Mouse (Mus musculus) MEL (cell line): ENCODE measurements around the gene Hnrnpf. TPM values are rescaled to one million over a fixed set of nuclear protein-coding genes. Genes with fewer than 3 reads are reported as not detected.
A peak's percentile ranks its signal among the peaks of the same experiment; 100 is the strongest.

Experiments
- DNase-seq: peaks from one replicate; pipeline ENCODE4 v3.0.0; 2011; ENCODE audit warnings: low read depth, low spot score
- H3K27ac ChIP-seq: 2 replicates; pipeline ENCODE4 v1.5.1; 2012; ENCODE audit warnings: low read depth, mild to moderate bottlenecking, control low read depth, low read length, moderate library complexity; ENCODE audit not compliant: control insufficient read depth
- H3K27me3 ChIP-seq, 2 experiments: fragments of 150-350 bp in 1 of 2; sonication (generic) in 1 of 2; 2 replicates each; pipeline ENCODE4 v1.6.1; 2012; ENCODE audit warnings: low read length in 2 of 2, mild to moderate bottlenecking in 2 of 2, improper control_type of control experiment in 1 of 2, moderate library complexity in 1 of 2; ENCODE audit not compliant: insufficient read depth in 2 of 2, control insufficient read depth in 1 of 2
- H3K36me3 ChIP-seq, 2 experiments: 2 replicates each; pipeline ENCODE4 v1.6.1; 2012 to 2014; ENCODE audit warnings: low read length in 2 of 2, improper control_type of control experiment in 1 of 2, inconsistent platforms in 1 of 2, mild to moderate bottlenecking in 1 of 2; ENCODE audit not compliant: insufficient read depth in 2 of 2, control insufficient read depth in 1 of 2
- H3K4me1 ChIP-seq, 2 experiments: fragments of 150-350 bp in 1 of 2; sonication (generic) in 1 of 2; 2 replicates each; pipeline ENCODE4 v1.6.1; 2012; ENCODE audit warnings: low read length in 2 of 2, improper control_type of control experiment in 1 of 2, mild to moderate bottlenecking in 1 of 2; ENCODE audit not compliant: insufficient read depth in 2 of 2, control insufficient read depth in 1 of 2
- H3K4me3 ChIP-seq, 2 experiments: fragments of 150-350 bp in 1 of 2; sonication (generic) in 1 of 2; 2 replicates each; pipeline ENCODE4 v1.5.1; 2012; ENCODE audit warnings: low read depth in 2 of 2, low read length in 2 of 2, mild to moderate bottlenecking in 2 of 2, moderate library complexity in 2 of 2, control low read depth in 1 of 2, improper control_type of control experiment in 1 of 2; ENCODE audit not compliant: control insufficient read depth in 1 of 2, insufficient read depth in 1 of 2
- H3K79me2 ChIP-seq: 2 replicates; pipeline ENCODE4 v1.6.1; 2012; ENCODE audit warnings: mild to moderate bottlenecking, low read length, moderate library complexity; ENCODE audit not compliant: control insufficient read depth, poor library complexity, insufficient read depth
- H3K9ac ChIP-seq: 2 replicates; pipeline ENCODE4 v1.6.1; 2012; ENCODE audit warnings: low read depth, mild to moderate bottlenecking, control low read depth, low read length, moderate library complexity; ENCODE audit not compliant: control insufficient read depth, poor library complexity, severe bottlenecking
- H3K9me3 ChIP-seq: fragments of 150-350 bp; sonication (generic); replicated peaks from 2 replicates; pipeline ENCODE4 v1.6.1; 2012; ENCODE audit warnings: mild to moderate bottlenecking, low read length, improper control_type of control experiment, moderate library complexity; ENCODE audit not compliant: insufficient read depth
- BHLHE40 ChIP-seq: IDR thresholded peaks from 2 replicates; pipeline ENCODE4 v1.6.1; 2012; ENCODE audit warnings: low read depth, mild to moderate bottlenecking, inconsistent platforms, low read length, improper control_type of control experiment, borderline replicate concordance
- CTCF ChIP-seq, 3 experiments: IDR thresholded peaks in 2 of 3; conservative IDR thresholded peaks in 1 of 3; 2 replicates each; pipeline ENCODE4 v1.5.1; 2011 to 2012; ENCODE audit warnings: low read length in 3 of 3, low read depth in 2 of 3, mild to moderate bottlenecking in 2 of 3, improper control_type of control experiment in 1 of 3, inconsistent platforms in 1 of 3, mixed read lengths in 1 of 3, moderate library complexity in 1 of 3; ENCODE audit not compliant: control insufficient read depth in 1 of 3, insufficient read depth in 1 of 3, poor library complexity in 1 of 3, severe bottlenecking in 1 of 3
- E2F4 ChIP-seq: IDR thresholded peaks from 2 replicates; pipeline ENCODE4 v1.6.1; 2011; ENCODE audit warnings: low read depth, low read length, improper control_type of control experiment, borderline replicate concordance
- EP300 ChIP-seq, 2 experiments: IDR thresholded peaks; 2 replicates each; pipeline ENCODE4 v1.6.1; 2011; ENCODE audit warnings: improper control_type of control experiment in 2 of 2, low read length in 2 of 2, low read depth in 1 of 2, mild to moderate bottlenecking in 1 of 2
- GABPA ChIP-seq: IDR thresholded peaks from 2 replicates; pipeline ENCODE4 v1.6.1; 2012; ENCODE audit warnings: low read depth, mild to moderate bottlenecking, inconsistent platforms, low read length, improper control_type of control experiment, moderate library complexity
- MAFK ChIP-seq: IDR thresholded peaks from 2 replicates; pipeline ENCODE4 v1.6.1; 2011; ENCODE audit warnings: low read depth, mild to moderate bottlenecking, low read length, improper control_type of control experiment, borderline replicate concordance
- MAZ ChIP-seq: IDR thresholded peaks from 2 replicates; pipeline ENCODE4 v1.6.1; 2012; ENCODE audit warnings: low read depth, mild to moderate bottlenecking, inconsistent platforms, low read length, improper control_type of control experiment
- MXI1 ChIP-seq: IDR thresholded peaks from 2 replicates; pipeline ENCODE4 v1.6.1; 2011; ENCODE audit warnings: mild to moderate bottlenecking, low read depth, low read length, improper control_type of control experiment
- MYB ChIP-seq: IDR thresholded peaks from 2 replicates; pipeline ENCODE4 v1.6.1; 2011; ENCODE audit warnings: mild to moderate bottlenecking, low read depth, low read length, improper control_type of control experiment
- NELFE ChIP-seq: IDR thresholded peaks from 2 replicates; pipeline ENCODE4 v1.6.1; 2011; ENCODE audit warnings: low read depth, low read length, improper control_type of control experiment
- POLR2AphosphoS2 ChIP-seq: IDR thresholded peaks from 2 replicates; pipeline ENCODE4 v1.6.1; 2011; ENCODE audit warnings: low read length, improper control_type of control experiment
- RAD21 ChIP-seq: IDR thresholded peaks from 2 replicates; pipeline ENCODE4 v1.6.1; 2011; ENCODE audit warnings: mild to moderate bottlenecking, low read depth, low read length, improper control_type of control experiment
- TAL1 ChIP-seq: IDR thresholded peaks from 2 replicates; pipeline ENCODE4 v1.6.1; 2012; ENCODE audit warnings: mild to moderate bottlenecking, inconsistent platforms, low read length, moderate library complexity, mixed read lengths
- TBP ChIP-seq: IDR thresholded peaks from 2 replicates; pipeline ENCODE4 v1.8.0; 2011; ENCODE audit warnings: low read depth, low read length, improper control_type of control experiment
- TCF12 ChIP-seq: IDR thresholded peaks from 2 replicates; pipeline ENCODE4 v1.6.1; 2014; ENCODE audit warnings: low read depth, mild to moderate bottlenecking, inconsistent platforms, low read length, improper control_type of control experiment, moderate library complexity
- UBTF ChIP-seq: IDR thresholded peaks from 2 replicates; pipeline ENCODE4 v1.6.1; 2012; ENCODE audit warnings: low read depth, mild to moderate bottlenecking, inconsistent platforms, low read length, improper control_type of control experiment, moderate library complexity, borderline replicate concordance; ENCODE audit not compliant: insufficient read depth
- USF2 ChIP-seq, 2 experiments: IDR thresholded peaks; 2 replicates each; pipeline ENCODE4 v1.6.1; 2011 to 2012; ENCODE audit warnings: improper control_type of control experiment in 2 of 2, low read length in 2 of 2, borderline replicate concordance in 1 of 2, inconsistent platforms in 1 of 2, low read depth in 1 of 2, mild to moderate bottlenecking in 1 of 2; ENCODE audit not compliant: insufficient read depth in 1 of 2
- ZC3H11A ChIP-seq: IDR thresholded peaks from 2 replicates; pipeline ENCODE4 v1.6.1; 2012; ENCODE audit warnings: low read depth, mild to moderate bottlenecking, inconsistent platforms, low read length, improper control_type of control experiment
- ZKSCAN1 ChIP-seq: IDR thresholded peaks from 2 replicates; pipeline ENCODE4 v1.6.1; 2012; ENCODE audit warnings: low read depth, mild to moderate bottlenecking, inconsistent platforms, low read length, improper control_type of control experiment, moderate library complexity
- ZMIZ1 ChIP-seq: IDR thresholded peaks from 2 replicates; pipeline ENCODE4 v1.6.1; 2012; ENCODE audit warnings: low read depth, mild to moderate bottlenecking, inconsistent platforms, low read length, improper control_type of control experiment, moderate library complexity
- ZNF384 ChIP-seq: IDR thresholded peaks from 2 replicates; pipeline ENCODE4 v1.6.1; 2012; ENCODE audit warnings: low read depth, mild to moderate bottlenecking, inconsistent platforms, low read length, improper control_type of control experiment
- polyA plus RNA-seq, 2 experiments: library from polyadenylated mRNA; stranded (reverse) in 1 of 2; unstranded in 1 of 2; fragments of >175 nt in 1 of 2; fragments of >200 nt in 1 of 2; gene quantifications; 2 replicates each; pipeline versions ENCODE4 v1.2.1 to v1.2.4; 2012; ENCODE audit warnings: low replicate concordance in 2 of 2, low read depth in 1 of 2; ENCODE audit not compliant: insufficient read length in 2 of 2, insufficient read depth in 1 of 2, missing spikeins in 1 of 2
- total RNA-seq: library from RNA; depleted of rRNA; stranded (reverse); fragments of 300-350 nt; gene quantifications from 2 replicates; pipeline ENCODE4 v1.2.3, GENCODE M21; 2012

The Hnrnpf gene
- total and polyA plus RNA-seq, 3 experiments: 722 to 2,287 (median 882) TPM

DNA sequence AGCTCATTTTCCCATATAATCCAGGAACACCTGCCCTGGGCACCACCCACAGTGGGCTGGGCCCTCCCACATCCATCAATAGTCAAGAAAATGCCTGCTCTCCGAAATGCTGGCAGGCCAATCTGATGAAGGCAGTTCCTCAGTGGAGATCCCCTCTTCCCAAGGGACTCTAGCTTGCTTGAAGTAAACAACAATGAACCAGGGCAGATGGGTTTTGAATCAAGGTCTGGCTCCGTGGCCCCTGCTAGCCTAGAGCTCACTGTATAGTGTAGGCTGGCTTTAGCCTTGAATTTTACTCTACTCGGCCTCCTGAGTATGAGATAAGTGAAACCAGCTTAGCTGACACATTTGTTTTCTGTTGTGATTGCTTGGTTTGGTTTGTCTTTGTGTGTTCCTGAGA, 7.7 kb upstream of the Hnrnpf start:
- no peaks in the 10 kb centered on the region for H3K9me3 ChIP-seq
- peaks cover 15 to 29% of the 10 kb centered on the region in 2 experiments for H3K4me1 ChIP-seq
- TF ChIP-seq UBTF (0 out of 2 replicates have a peak, but pooled peaks have one; percentile 12), POLR2AphosphoS2 (no peak)
- no peak overlapping the region for H3K4me3 ChIP-seq
- no peak for DNase-seq
- no peak overlapping the region for H3K9ac ChIP-seq
- no peaks in the 10 kb centered on the region for H3K27me3 ChIP-seq
- H3K36me3 ChIP-seq: peaks cover 0 to 34% of the 10 kb centered on the region in 2 experiments; a peak in 2 of 4 replicates
- peaks cover 10% of the 10 kb centered on the region for H3K79me2 ChIP-seq
- no peak overlapping the region for H3K27ac ChIP-seq

DNA sequence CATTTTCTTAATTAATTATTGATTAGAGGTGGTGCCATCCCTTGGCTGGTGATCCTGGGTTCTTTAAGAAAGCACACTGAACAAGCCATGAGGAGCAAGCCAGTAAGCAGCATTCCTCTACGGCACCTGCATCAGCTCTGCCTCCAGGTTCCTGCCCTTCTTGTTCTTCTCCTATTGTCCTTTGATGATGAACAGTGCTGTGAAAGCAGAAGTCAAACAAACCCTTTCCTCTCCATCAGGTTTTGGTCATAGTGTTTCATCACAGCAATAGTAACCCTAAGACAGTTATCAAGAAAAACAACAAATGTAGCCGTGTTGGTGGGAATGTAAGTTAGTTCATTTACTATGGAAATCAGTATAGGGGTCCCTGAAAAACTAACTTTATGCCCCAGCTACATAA, 6.7 kb upstream of the Hnrnpf start:
- H3K9ac ChIP-seq: no peak overlapping the region
- peaks cover 10 to 19% of the 10 kb centered on the region in 2 experiments for H3K4me1 ChIP-seq
- peaks cover 0 to 24% of the 10 kb centered on the region in 2 experiments; a peak in 2 of 4 replicates for H3K36me3 ChIP-seq
- DNase-seq: no peak
- H3K27me3 ChIP-seq: no peaks in the 10 kb centered on the region
- H3K27ac ChIP-seq: no peak overlapping the region
- TF ChIP-seq NELFE: no peak
- TF ChIP-seq E2F4: no peak
- TF ChIP-seq EP300 (IDR thresholded peaks at IDR 0.05; ENCODE audit: low read depth in 1 of 2, low read length in 2 of 2): no peak
- no peak for TF ChIP-seq CTCF (IDR thresholded peaks at IDR 0.05 in 2 of 3, conservative IDR thresholded peaks at IDR 0.05 in 1 of 3; ENCODE audit: control insufficient read depth in 1 of 3, insufficient read depth in 1 of 3, low read depth in 2 of 3, low read length in 3 of 3, poor library complexity in 1 of 3, severe bottlenecking in 1 of 3)
- no peak for TF ChIP-seq MXI1
- no peak for TF ChIP-seq TCF12
- no peak for TF ChIP-seq BHLHE40
- TF ChIP-seq ZC3H11A: no peak
- no peak for TF ChIP-seq GABPA
- no peak for TF ChIP-seq USF2 (IDR thresholded peaks at IDR 0.05; ENCODE audit: borderline replicate concordance in 1 of 2, insufficient read depth in 1 of 2, low read depth in 1 of 2, low read length in 2 of 2)
- TF ChIP-seq TBP: no peak
- TF ChIP-seq ZMIZ1: no peak
- TF ChIP-seq RAD21: no peak
- TF ChIP-seq MYB: no peak
- TF ChIP-seq ZKSCAN1: no peak
- TF ChIP-seq MAFK: no peak
- TF ChIP-seq ZNF384: no peak
- TF ChIP-seq MAZ: no peak
- TF ChIP-seq UBTF: no peak
- no peak for TF ChIP-seq TAL1
- no peaks in the 10 kb centered on the region for H3K9me3 ChIP-seq
- peaks cover 10% of the 10 kb centered on the region for H3K79me2 ChIP-seq
- no peak overlapping the region for H3K4me3 ChIP-seq
